Mouse (Mus musculus): ENCODE measurements around the gene Ccdc57.
A peak's percentile ranks its signal among the peaks of the same experiment; 100 is the strongest.
"Not testable (repeated sequence)": the region's sequence is repeated elsewhere in the genome, so short reads cannot be mapped to it uniquely, and the experiment has no call there.

Ccdc57 gene

GRCm38 (mm10) chr11:120903159-120903850 is 29.4 kb downstream of the Ccdc57 start:
- DNase-seq (ENCODE audit: low spot score) = peak; percentile 81

DNA sequence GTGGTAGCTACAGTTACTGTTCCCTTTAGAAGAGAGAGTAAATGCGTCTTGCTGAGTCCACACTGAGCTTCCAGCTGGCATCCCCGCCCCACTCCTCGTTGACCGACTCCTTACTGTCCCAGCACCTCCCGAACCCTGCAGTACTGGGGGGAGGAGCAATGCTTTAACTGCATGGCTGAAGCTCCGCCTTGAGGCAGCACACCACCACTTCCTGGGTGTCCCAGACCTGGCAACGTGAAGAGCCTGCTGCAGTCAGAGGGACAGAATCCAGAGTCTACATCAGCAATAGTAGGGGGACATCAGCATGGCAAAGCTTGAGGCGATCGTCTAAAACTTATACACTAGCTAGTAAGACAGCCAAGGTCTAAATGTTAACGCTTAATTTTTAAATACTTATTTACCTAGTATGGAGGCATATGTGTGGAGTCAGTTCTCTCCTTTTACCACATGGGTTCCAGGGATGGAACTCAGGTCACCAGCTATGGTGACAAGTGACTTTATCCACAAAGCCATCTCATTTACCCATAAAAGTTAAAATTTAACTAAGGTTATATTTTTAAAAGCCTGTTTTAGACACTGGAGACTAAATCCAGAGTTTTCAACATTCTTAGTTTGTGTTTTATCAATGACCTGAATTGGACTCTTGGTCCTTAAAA is 30.1 kb downstream of the Ccdc57 start:
- DNase-seq (ENCODE audit: low spot score) = peak; percentile 53

- DNase-seq (ENCODE audit: low spot score) = no peak
Measured at GRCm38 (mm10) chr11:120901729-120902486, 30.8 kb downstream of the Ccdc57 start.

- no peak for DNase-seq (ENCODE audit: low spot score)
Measured at GRCm38 (mm10) chr11:120900276-120901244, 32.1 kb downstream of the Ccdc57 start.

DNA sequence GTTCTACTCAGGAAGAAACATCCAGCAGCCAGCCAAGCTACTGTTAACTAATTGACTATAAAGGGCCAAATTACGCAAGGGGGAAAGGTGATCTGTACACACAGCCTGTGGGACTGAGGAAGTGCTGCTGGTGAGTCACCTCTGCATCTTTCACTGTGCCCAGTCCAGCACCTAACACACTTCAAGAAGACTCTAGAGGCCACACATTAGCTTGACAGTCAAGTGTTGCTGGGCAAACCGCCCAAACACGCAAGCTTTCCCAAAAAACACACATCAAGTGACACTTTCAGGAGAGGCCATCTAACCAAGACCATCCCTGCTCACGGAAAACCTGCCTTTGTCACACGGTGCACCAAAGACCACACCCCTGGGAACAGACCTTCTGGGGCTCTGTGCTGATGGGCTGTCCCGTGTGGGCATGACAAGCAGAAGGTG is 34.5 kb downstream of the Ccdc57 start:
- no peak for DNase-seq (ENCODE audit: low spot score)

DNA sequence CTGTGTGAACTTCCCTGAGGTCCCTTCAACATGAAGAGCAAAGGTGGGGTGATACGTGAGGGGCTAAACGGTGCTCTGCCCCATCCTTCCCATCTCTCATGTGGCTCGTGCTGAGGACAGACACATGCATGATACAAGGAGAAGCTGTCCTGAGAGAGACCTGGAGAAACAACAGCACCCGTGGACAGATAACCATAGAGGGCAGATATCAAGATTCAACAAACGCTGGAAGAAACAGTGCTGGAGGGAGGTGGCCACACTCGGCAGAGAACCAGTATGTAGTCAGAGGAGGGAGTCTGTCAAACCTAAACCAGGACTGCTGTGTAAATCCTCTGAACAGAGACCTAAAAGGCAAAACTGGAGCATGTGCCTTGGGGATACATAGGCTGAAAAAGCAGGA is 37.2 kb downstream of the Ccdc57 start:
- DNase-seq (ENCODE audit: low spot score) = no peak

GRCm38 (mm10) chr11:120894397-120894796 is 38.3 kb downstream of the Ccdc57 start:
- no peak for DNase-seq (ENCODE audit: low spot score)

DNA sequence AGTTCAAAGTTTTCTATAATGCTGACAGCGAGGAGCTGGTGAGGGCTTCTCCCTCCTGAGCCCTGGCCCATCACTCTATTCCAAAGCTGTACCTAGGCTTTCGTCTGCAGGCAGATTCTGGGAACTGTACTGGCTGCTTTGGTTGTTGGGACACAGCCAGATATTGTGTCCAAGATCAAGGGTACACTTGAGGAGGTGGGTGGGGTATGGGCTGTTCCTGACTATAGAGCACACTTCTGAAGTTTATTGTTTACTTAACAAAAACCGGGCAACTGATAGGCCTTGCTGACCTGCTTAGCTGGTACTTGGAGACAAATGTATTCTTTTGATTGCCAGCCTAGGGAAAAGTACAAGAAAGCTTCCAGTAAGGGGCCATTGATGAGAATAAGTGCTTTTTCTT is 43.5 kb downstream of the Ccdc57 start:
- no peak for DNase-seq (ENCODE audit: low spot score)

GRCm38 (mm10) chr11:120888718-120889117 is 44.0 kb downstream of the Ccdc57 start:
- DNase-seq (ENCODE audit: low spot score) = no peak

DNA sequence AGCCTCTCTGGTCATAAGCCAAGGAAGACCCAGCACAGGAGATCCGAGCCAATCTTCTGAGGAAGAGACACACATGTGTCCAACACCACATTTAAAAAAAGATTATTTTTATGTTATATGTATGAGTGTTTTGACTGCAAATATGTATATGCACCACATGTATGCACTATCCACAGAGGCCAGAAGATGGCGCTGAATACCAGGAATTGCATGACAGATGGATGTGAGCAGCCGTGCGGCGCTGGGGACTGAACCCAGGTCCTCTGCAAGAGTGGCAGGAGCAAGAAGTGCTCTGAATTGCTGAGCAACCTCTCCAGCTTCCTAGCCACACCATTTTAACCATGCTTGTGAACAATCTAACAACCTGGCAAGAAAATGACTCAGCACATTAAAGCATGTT is 45.2 kb downstream of the Ccdc57 start:
- DNase-seq (ENCODE audit: low spot score) = peak; percentile 57

DNA sequence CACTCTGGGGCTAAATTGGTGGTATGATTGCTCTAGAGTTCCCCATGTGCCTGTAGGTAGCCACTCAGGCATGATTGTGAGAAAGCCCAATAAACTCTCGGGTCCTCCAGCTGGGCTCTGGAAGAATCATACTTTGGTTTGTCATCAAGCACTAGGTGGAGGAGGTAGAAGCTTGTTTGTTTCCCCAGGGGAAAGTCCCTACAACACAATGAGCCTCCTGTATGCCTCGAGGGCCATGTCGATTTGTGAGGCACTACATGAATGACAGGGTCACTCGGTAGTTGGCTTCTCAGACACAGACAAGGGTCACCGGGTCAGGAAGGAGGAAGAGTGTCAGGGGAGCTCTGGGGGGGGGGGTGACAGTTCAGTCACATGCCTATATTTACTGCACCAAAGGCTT is 46.2 kb downstream of the Ccdc57 start:
- DNase-seq (ENCODE audit: low spot score) = no peak

GRCm38 (mm10) chr11:120883601-120884000 is 49.1 kb downstream of the Ccdc57 start:
- no peak for DNase-seq (ENCODE audit: low spot score)

- no peak for DNase-seq (ENCODE audit: low spot score)
Measured at GRCm38 (mm10) chr11:120882931-120883330, 49.7 kb downstream of the Ccdc57 start.

- DNase-seq (ENCODE audit: low spot score) = peak; percentile 78
Measured at GRCm38 (mm10) chr11:120873206-120873605, 59.5 kb downstream of the Ccdc57 start.

GRCm38 (mm10) chr11:120871521-120871920 is 61.2 kb downstream of the Ccdc57 start:
- DNase-seq (ENCODE audit: low spot score) = no peak

DNA sequence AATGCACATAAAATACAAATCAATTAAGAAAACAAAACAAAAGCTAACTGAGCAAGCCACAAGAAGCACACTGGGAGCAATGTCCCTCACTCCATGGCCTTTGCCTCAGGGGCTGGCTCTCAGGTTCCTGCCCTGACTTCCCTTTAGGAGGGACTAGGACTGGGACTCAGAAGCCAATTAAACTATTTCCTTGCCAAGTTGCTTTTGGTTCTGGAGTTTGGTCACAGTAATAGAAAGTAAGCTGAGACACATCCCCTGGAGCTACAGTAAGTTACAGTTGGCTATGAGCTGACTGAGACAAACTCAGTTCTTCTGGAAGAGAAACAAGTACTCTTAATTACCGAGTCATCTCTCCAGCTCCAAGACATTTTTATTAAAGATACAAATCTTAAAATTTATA is 66.9 kb downstream of the Ccdc57 start:
- DNase-seq (ENCODE audit: low spot score) = no peak

DNA sequence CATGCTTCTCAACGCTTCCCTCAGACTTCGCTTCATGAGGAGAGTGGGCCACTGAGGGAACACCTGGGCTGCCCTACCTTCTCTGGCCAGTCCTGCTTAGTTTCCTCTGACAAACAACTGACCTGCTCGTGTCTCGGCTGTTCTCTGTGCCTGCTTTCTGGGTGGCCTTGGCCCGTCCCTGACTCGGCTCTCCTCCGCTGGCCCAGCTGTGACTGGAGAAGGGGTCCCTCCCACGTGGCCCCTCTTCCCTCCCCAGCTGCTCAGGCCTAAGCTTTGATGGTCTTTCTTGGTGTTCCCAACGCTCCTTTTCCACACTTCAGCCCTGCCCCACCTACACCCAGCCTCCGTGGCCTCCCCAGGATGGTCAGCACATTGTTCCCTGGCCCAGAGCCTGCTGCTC is 69.9 kb downstream of the Ccdc57 start:
- peak; percentile 61 for DNase-seq (ENCODE audit: low spot score)

DNA sequence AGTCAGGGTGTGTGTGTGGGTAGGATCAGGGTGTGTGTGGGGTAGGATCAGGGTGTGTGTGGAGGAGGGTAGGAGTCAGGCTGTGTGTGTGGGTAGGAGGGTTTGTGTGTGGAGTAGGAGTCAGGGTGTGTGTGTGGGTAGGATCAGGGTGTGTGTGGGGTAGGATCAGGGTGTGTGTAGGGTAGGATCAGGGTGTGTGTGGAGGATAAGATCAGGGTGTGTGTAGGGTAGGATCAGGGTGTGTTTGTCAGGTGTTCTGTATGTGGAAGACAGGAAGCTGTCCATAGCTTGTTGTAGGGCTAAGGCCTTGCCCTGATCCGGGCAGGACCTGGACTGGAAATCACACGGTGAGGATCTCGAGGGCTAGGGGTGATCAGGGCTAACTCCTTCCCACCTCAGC is 76.7 kb downstream of the Ccdc57 start:
- DNase-seq (ENCODE audit: low spot score) = not testable (repeated sequence)

- no peak for DNase-seq (ENCODE audit: low spot score)
Measured at GRCm38 (mm10) chr11:120853788-120854187, 78.9 kb downstream of the Ccdc57 start.

GRCm38 (mm10) chr11:120853158-120853557 is 79.5 kb downstream of the Ccdc57 start:
- DNase-seq (ENCODE audit: low spot score) = no peak

- peak; percentile 66 for DNase-seq (ENCODE audit: low spot score)
Measured at GRCm38 (mm10) chr11:120852083-120852935, 80.4 kb downstream of the Ccdc57 start.

Data from testis, postnatal 10 days (tissue).